Mouse (Mus musculus): ENCODE measurements around the gene Mapkapk2. TPM values are rescaled to one million over a fixed set of nuclear protein-coding genes. Genes with fewer than 3 reads are reported as not detected.
"Not testable (repeated sequence)": the region's sequence is repeated elsewhere in the genome, so short reads cannot be mapped to it uniquely, and the experiment has no call there.

Mapkapk2 gene
- polyA plus RNA-seq, 1 experiment from 2014 or later: 44.7 TPM

DNA sequence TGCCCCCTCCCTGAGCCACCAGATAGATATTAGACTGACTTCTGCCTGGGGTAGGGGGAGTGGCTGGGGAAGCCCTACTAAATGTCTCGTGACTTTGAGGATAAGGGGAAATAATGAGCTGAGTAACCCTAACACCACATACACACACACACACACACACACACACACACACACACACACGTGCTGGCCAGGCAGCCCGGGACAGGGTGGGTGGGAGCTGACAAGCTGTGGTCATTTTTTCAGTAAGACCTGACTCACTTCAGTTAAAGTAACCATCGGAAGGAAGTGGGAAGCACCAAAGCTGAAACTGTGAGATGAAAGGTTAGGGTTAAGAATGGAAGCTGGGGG lies 71.8 kb downstream of the Mapkapk2 start:
- WGBS: 78% methylated on average over 4 of the region's 4 CpGs
- DNase-seq (ENCODE audit: low spot score) (no peak), ATAC-seq (replicated peaks; ENCODE audit: insufficient number of reproducible peaks, low FRiP score, low TSS enrichment, low read depth) (no peak)
- no peaks in the 10 kb centered on the region for H3K9me3 ChIP-seq (replicated peaks; ENCODE audit: control insufficient read depth, low read length)
- H3K4me2 ChIP-seq (ENCODE audit: low read depth, low read length): no peak overlapping the region
- H3K9ac ChIP-seq (replicated peaks; ENCODE audit: low read length): no peak overlapping the region
- no peaks in the 10 kb centered on the region for H3K27me3 ChIP-seq (ENCODE audit: control insufficient read depth, insufficient read depth, low read length)
- H3K36me3 ChIP-seq (replicated peaks; ENCODE audit: control insufficient read depth, insufficient read depth, low read depth, low read length): no peaks in the 10 kb centered on the region
- H3K27ac ChIP-seq (replicated peaks; ENCODE audit: low read depth, low read length): no peak overlapping the region
- H3K4me3 ChIP-seq (ENCODE audit: low read depth, low read length): no peak overlapping the region
- H3K4me1 ChIP-seq (ENCODE audit: control insufficient read depth, insufficient read depth, low read length): no peaks in the 10 kb centered on the region

DNA sequence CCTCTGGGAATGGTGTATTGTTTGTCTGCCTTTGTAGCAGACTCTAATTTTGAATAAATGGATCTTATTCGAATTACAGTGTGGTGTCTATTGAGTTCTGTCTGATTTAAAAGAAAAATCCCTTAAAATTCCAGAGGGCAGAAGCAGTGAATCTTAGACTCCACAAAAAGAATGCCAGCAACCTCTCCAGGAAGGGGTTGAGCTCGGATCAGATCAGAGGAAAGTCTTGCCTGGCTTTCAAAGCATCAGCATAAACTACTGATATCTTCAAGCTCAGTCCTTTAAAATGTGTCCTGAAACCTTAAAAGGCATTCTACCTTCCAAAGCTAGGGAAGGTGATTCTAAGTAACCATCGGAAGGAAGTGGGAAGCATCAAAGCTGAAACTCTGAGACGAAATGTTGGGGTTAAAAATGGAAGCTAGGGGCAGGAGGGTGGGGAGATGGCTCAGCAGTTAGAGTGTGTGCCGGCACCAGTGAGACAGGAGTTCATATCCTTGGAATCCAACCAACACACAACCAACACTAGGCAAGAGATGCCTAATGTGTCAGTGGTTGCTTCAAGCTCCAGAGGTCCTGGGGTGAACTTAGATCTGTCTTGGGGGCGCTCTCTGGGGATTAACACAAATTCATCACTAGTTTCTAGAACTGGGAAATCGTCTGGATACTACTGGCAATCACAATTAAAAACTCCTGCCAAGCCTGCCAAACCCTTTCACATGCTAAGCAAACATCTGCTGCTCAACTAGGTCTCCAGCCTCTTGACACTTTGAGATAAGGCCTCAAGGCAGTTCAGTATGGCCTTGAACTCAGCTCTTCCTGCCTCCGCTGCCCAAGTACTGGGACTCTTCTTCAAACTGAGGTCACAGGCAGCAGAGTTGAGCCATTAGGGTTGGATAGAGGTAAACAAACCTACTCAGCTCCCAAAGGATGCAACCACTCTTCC lies 72.5 kb downstream of the Mapkapk2 start:
- 81% methylated on average over 8 of the region's 8 CpGs for WGBS
- Histone ChIP-seq H3K4me2 (ENCODE audit: low read depth, low read length) (no peak overlapping the region), H3K27me3 (ENCODE audit: control insufficient read depth, insufficient read depth, low read length) (no peaks in the 10 kb centered on the region), H3K9me3 (replicated peaks; ENCODE audit: control insufficient read depth, low read length) (no peaks in the 10 kb centered on the region), H3K27ac (replicated peaks; ENCODE audit: low read depth, low read length) (no peak overlapping the region), H3K36me3 (replicated peaks; ENCODE audit: control insufficient read depth, insufficient read depth, low read depth, low read length) (no peaks in the 10 kb centered on the region), H3K9ac (replicated peaks; ENCODE audit: low read length) (no peak overlapping the region), H3K4me3 (ENCODE audit: low read depth, low read length) (no peak overlapping the region), H3K4me1 (ENCODE audit: control insufficient read depth, insufficient read depth, low read length) (no peaks in the 10 kb centered on the region)
- no peak for ATAC-seq (replicated peaks; ENCODE audit: insufficient number of reproducible peaks, low FRiP score, low TSS enrichment, low read depth)
- no peak for DNase-seq (ENCODE audit: low spot score)

DNA sequence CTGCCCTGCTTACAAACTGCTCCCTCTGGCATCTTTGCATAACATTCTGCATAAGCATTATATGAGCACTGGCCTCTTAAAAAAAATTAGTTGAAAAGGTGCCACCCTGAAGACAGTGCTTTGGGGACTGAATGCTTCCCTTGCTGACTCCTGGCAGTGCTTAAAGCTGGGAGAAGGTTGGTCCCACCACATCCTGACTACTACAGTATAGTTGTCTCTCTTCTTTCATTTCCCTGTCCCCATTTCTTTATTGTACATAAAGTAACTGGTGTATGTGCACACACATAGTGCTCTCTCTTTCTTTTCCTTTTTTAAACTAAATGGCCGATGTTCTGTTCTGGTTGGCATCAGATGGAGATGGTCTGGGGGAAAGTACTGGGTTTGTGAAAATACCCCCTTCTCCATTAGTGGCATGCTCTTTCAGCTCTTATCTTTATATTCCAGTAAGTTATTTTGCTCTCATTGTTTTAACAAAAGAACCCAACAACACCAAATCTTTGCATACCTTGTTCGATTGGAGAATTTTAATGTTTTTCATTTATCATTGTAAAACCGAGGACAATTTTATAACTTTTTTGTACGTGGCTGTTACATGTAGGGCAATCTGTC lies 74.3 kb downstream of the Mapkapk2 start:
- not testable (repeated sequence) for ATAC-seq (replicated peaks; ENCODE audit: insufficient number of reproducible peaks, low FRiP score, low TSS enrichment, low read depth); H3K4me1 ChIP-seq (ENCODE audit: control insufficient read depth, insufficient read depth, low read length); DNase-seq (ENCODE audit: low spot score)

DNA sequence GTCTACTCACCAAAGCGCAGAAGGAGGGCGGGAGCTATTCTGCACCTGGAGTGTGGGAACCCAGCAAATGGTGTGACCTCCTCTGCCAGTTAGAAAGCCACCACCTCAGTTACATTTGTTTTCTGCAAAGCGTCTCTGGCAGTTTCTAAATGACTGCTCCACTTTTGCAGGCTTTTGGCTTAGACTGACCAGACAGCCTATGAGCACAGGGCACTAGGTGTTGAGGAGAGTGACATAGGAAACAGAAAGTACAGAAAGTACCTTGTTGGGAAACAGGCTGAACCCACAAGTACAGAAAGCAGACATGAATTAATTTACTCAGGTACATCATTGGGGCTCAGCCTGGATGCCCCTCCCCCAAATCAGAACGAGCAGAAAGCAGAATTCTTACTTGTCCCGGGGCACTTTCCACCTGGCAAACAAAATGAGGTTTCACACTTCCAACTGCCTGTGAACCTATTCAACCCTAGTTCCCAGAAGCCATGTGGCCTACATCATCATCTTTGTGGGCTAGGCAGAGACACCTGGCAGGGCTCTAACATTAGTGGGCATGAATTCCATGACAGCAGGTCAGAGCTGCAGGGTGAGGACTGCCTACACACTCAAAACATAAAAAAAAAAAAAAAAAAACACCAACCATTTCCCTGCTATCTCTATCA lies 74.9 kb downstream of the Mapkapk2 start:
- 66% methylated on average over 5 of the region's 5 CpGs for WGBS

More for the DNA sequence above, 74.3 kb downstream of the Mapkapk2 start:
- H3K36me3 ChIP-seq (replicated peaks; ENCODE audit: control insufficient read depth, insufficient read depth, low read depth, low read length); H3K9ac ChIP-seq (replicated peaks; ENCODE audit: low read length); H3K27me3 ChIP-seq (ENCODE audit: control insufficient read depth, insufficient read depth, low read length); H3K27ac ChIP-seq (replicated peaks; ENCODE audit: low read depth, low read length); H3K4me3 ChIP-seq (ENCODE audit: low read depth, low read length); H3K9me3 ChIP-seq (replicated peaks; ENCODE audit: control insufficient read depth, low read length); H3K4me2 ChIP-seq (ENCODE audit: low read depth, low read length): not testable (repeated sequence)
- 82% methylated on average over 3 of the region's 4 CpGs for WGBS

DNA sequence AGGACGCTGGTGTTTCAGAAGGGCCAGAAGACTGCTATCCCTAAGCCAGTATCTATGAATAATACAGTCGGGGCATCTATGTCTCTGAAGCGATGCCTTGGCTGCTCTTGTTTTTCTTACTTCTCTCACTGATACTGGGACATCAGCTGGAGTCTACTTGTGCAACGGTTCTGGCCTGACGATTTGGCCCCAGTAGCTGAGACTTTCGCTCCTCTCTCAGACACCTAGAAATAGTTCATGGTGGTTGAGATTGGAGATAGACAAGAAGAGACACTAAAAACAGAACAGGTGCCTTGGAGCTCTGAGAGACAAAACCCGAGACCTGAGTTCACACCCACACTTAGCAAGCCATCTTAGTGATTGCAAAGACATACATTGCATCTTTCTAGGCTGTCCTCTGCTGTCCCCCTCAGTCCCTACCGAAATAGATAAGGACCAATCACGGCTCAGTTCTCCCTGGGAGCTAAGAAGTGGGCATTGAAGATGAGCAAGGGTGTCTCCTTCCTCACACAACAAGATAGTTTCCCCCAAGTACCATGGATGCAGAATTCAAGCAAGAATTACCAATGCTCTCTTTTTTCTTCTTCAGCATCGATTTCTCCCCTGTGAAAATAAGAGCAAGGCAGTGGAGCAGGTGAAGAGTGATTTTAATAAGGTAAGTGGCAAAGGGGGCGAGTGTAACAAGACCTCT lies 75.6 kb downstream of the Mapkapk2 start:
- Histone ChIP-seq H3K27me3 (ENCODE audit: control insufficient read depth, insufficient read depth, low read length) (no peaks in the 10 kb centered on the region), H3K4me3 (ENCODE audit: low read depth, low read length) (no peak overlapping the region), H3K4me1 (ENCODE audit: control insufficient read depth, insufficient read depth, low read length) (no peaks in the 10 kb centered on the region), H3K9ac (replicated peaks; ENCODE audit: low read length) (no peak overlapping the region), H3K36me3 (replicated peaks; ENCODE audit: control insufficient read depth, insufficient read depth, low read depth, low read length) (no peaks in the 10 kb centered on the region), H3K9me3 (replicated peaks; ENCODE audit: control insufficient read depth, low read length) (no peaks in the 10 kb centered on the region), H3K27ac (replicated peaks; ENCODE audit: low read depth, low read length) (no peak overlapping the region), H3K4me2 (ENCODE audit: low read depth, low read length) (no peak overlapping the region)
- WGBS: 77% methylated on average over 11 of the region's 11 CpGs
- DNase-seq (ENCODE audit: low spot score): no peak
- no peak for ATAC-seq (replicated peaks; ENCODE audit: insufficient number of reproducible peaks, low FRiP score, low TSS enrichment, low read depth)

More for the DNA sequence above, 74.9 kb downstream of the Mapkapk2 start:
- DNase-seq (ENCODE audit: low spot score) (no peak), ATAC-seq (replicated peaks; ENCODE audit: insufficient number of reproducible peaks, low FRiP score, low TSS enrichment, low read depth) (no peak)
- H3K9me3 ChIP-seq (replicated peaks; ENCODE audit: control insufficient read depth, low read length): no peaks in the 10 kb centered on the region
- H3K27me3 ChIP-seq (ENCODE audit: control insufficient read depth, insufficient read depth, low read length): no peaks in the 10 kb centered on the region
- H3K9ac ChIP-seq (replicated peaks; ENCODE audit: low read length): no peak overlapping the region
- H3K27ac ChIP-seq (replicated peaks; ENCODE audit: low read depth, low read length): no peak overlapping the region
- H3K4me1 ChIP-seq (ENCODE audit: control insufficient read depth, insufficient read depth, low read length): no peaks in the 10 kb centered on the region
- H3K36me3 ChIP-seq (replicated peaks; ENCODE audit: control insufficient read depth, insufficient read depth, low read depth, low read length): no peaks in the 10 kb centered on the region
- H3K4me3 ChIP-seq (ENCODE audit: low read depth, low read length): no peak overlapping the region
- no peak overlapping the region for H3K4me2 ChIP-seq (ENCODE audit: low read depth, low read length)

DNA sequence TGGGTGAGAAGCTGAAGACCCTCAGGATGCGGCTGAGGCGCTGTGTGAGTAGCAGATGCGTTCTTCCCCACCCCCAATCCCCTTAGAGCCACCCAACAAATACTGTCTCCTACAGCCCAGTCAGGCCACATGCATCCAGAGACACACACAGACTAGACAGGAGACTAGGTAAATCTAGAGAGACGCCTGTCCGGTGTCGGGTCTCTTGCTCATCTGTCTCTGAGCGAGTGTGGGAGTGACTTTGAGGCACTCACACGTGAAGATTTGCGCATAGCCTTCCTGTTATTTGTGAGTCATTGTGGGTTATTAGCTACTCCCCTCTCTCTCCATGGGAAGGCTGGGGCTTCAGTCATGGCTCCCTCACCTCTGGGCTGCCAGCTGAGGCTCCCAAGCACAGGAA lies 76.2 kb downstream of the Mapkapk2 start:
- Histone ChIP-seq H3K36me3 (replicated peaks; ENCODE audit: control insufficient read depth, insufficient read depth, low read depth, low read length) (no peaks in the 10 kb centered on the region), H3K4me1 (ENCODE audit: control insufficient read depth, insufficient read depth, low read length) (no peaks in the 10 kb centered on the region), H3K4me3 (ENCODE audit: low read depth, low read length) (no peak overlapping the region), H3K27me3 (ENCODE audit: control insufficient read depth, insufficient read depth, low read length) (no peaks in the 10 kb centered on the region), H3K27ac (replicated peaks; ENCODE audit: low read depth, low read length) (no peak overlapping the region), H3K9ac (replicated peaks; ENCODE audit: low read length) (no peak overlapping the region), H3K9me3 (replicated peaks; ENCODE audit: control insufficient read depth, low read length) (no peaks in the 10 kb centered on the region), H3K4me2 (ENCODE audit: low read depth, low read length) (no peak overlapping the region)
- no peak for ATAC-seq (replicated peaks; ENCODE audit: insufficient number of reproducible peaks, low FRiP score, low TSS enrichment, low read depth)
- DNase-seq (ENCODE audit: low spot score): no peak
- WGBS: 73% methylated on average over 9 of the region's 9 CpGs

DNA sequence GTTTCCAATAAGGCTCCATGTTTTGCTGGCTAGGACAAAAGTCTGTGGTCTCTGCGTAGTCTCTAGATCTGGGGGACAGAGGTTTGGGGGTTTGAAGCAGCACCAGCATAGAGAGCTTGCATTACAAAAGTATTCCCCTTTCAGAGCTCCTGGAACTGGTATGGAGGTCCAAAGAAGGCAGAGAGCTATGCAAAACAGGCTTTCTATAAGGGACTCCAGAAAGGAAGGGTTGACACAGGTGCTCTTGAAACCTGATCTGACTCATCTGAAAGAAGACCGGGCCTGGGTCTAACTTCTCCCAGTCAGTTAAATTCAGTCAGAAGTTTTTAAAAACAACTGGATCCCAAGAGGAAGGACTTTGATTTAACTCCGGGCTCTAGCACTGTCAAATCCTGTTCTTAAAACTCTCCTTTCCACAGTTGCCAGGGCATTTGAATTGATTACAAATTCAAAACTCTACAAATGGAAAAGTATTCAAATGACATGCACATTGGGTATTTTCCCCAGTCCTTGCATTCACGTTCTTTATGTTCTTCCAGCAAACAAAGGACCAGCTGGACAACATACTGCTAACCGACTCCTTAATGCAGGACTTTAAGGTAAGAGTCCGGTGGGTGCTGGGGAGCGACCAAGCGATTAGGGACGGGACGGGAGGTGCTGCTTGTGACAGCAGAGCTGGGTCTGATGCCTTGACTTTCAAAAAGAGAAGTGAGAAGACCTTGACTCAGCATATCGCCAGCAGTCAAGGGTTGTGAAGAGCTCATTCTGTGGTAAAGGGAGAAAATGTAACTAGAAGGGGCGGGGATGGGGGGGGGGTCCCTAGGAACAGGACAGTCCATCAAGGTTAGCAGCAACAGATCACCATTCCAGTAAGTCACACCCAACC lies 77.0 kb downstream of the Mapkapk2 start:
- Histone ChIP-seq H3K9me3 (replicated peaks; ENCODE audit: control insufficient read depth, low read length) (no peaks in the 10 kb centered on the region), H3K27me3 (ENCODE audit: control insufficient read depth, insufficient read depth, low read length) (no peaks in the 10 kb centered on the region), H3K4me2 (ENCODE audit: low read depth, low read length) (no peak overlapping the region), H3K4me3 (ENCODE audit: low read depth, low read length) (no peak overlapping the region), H3K4me1 (ENCODE audit: control insufficient read depth, insufficient read depth, low read length) (no peaks in the 10 kb centered on the region), H3K36me3 (replicated peaks; ENCODE audit: control insufficient read depth, insufficient read depth, low read depth, low read length) (no peaks in the 10 kb centered on the region), H3K27ac (replicated peaks; ENCODE audit: low read depth, low read length) (no peak overlapping the region), H3K9ac (replicated peaks; ENCODE audit: low read length) (no peak overlapping the region)
- WGBS: 46% methylated on average over 12 of the region's 12 CpGs
- no peak for ATAC-seq (replicated peaks; ENCODE audit: insufficient number of reproducible peaks, low FRiP score, low TSS enrichment, low read depth)
- peak; percentile 5 for DNase-seq (ENCODE audit: low spot score)
